Mouse (Mus musculus): ENCODE data around the gene Ccdc63. TPM values are rescaled to one million over a fixed set of nuclear protein-coding genes. Genes with fewer than 3 reads are reported as not detected.

The Ccdc63 gene
- polyA plus RNA-seq, 1 experiment from 2014 or later, result not detected

- no peaks in the 10 kb centered on the region for H3K4me1 ChIP-seq (replicated peaks; ENCODE audit: control insufficient read depth, insufficient read depth, low read length)
- no peaks in the 10 kb centered on the region for H3K27me3 ChIP-seq (ENCODE audit: control insufficient read depth, insufficient read depth, low read length)
- 80% methylated on average over 6 of the region's 6 CpGs for WGBS
- no peak overlapping the region for H3K4me2 ChIP-seq (ENCODE audit: low read depth, low read length, severe bottlenecking)
- ATAC-seq (replicated peaks; ENCODE audit: low FRiP score), result no peak
- no peak for DNase-seq (ENCODE audit: low spot score)
- no peak overlapping the region for H3K27ac ChIP-seq (ENCODE audit: low read depth, low read length)
- H3K4me3 ChIP-seq (ENCODE audit: low read depth, low read length), result no peak overlapping the region
- no peaks in the 10 kb centered on the region for H3K36me3 ChIP-seq (ENCODE audit: control insufficient read depth, insufficient read depth, low read length)
- H3K9me3 ChIP-seq (ENCODE audit: control insufficient read depth, low read length), result no peaks in the 10 kb centered on the region
- no peak overlapping the region for H3K9ac ChIP-seq (ENCODE audit: low read length)
Measured at GRCm38 (mm10) chr5:122116243-122116642, 24.4 kb downstream of the Ccdc63 start.

- whole genome bisulfite sequencing, result 96% methylated on average over 9 of the region's 9 CpGs
- Histone ChIP-seq H3K27me3 (ENCODE audit: control insufficient read depth, insufficient read depth, low read length) (no peaks in the 10 kb centered on the region), H3K4me1 (replicated peaks; ENCODE audit: control insufficient read depth, insufficient read depth, low read length) (no peaks in the 10 kb centered on the region), H3K4me2 (ENCODE audit: low read depth, low read length, severe bottlenecking) (no peak overlapping the region), H3K9me3 (ENCODE audit: control insufficient read depth, low read length) (no peaks in the 10 kb centered on the region), H3K27ac (ENCODE audit: low read depth, low read length) (no peak overlapping the region), H3K4me3 (ENCODE audit: low read depth, low read length) (no peak overlapping the region), H3K36me3 (ENCODE audit: control insufficient read depth, insufficient read depth, low read length) (no peaks in the 10 kb centered on the region), H3K9ac (ENCODE audit: low read length) (no peak overlapping the region)
- no peak for ATAC-seq (replicated peaks; ENCODE audit: low FRiP score)
- DNase-seq (ENCODE audit: low spot score), result no peak
Measured at GRCm38 (mm10) chr5:122115266-122115763, 25.3 kb downstream of the Ccdc63 start.

GRCm38 (mm10) chr5:122114176-122114575 lies 26.4 kb downstream of the Ccdc63 start:
- WGBS, result 7% methylated on average over 2 of the region's 2 CpGs
- H3K4me3 ChIP-seq (ENCODE audit: low read depth, low read length), result no peak overlapping the region
- H3K27ac ChIP-seq (ENCODE audit: low read depth, low read length), result no peak overlapping the region
- no peak overlapping the region for H3K4me2 ChIP-seq (ENCODE audit: low read depth, low read length, severe bottlenecking)
- ATAC-seq (replicated peaks; ENCODE audit: low FRiP score), result no peak; the same call in 1 of the 2 replicates
- H3K27me3 ChIP-seq (ENCODE audit: control insufficient read depth, insufficient read depth, low read length), result no peaks in the 10 kb centered on the region
- H3K36me3 ChIP-seq (ENCODE audit: control insufficient read depth, insufficient read depth, low read length), result no peaks in the 10 kb centered on the region
- H3K9ac ChIP-seq (ENCODE audit: low read length), result no peak overlapping the region
- H3K4me1 ChIP-seq (replicated peaks; ENCODE audit: control insufficient read depth, insufficient read depth, low read length), result no peaks in the 10 kb centered on the region; the same call in 1 of the 2 replicates
- H3K9me3 ChIP-seq (ENCODE audit: control insufficient read depth, low read length), result no peaks in the 10 kb centered on the region
- DNase-seq (ENCODE audit: low spot score), result peak; percentile 81

- Histone ChIP-seq H3K27ac (ENCODE audit: low read depth, low read length) (no peak overlapping the region), H3K27me3 (ENCODE audit: control insufficient read depth, insufficient read depth, low read length) (no peaks in the 10 kb centered on the region), H3K4me1 (replicated peaks; ENCODE audit: control insufficient read depth, insufficient read depth, low read length) (no peaks in the 10 kb centered on the region; the same call in 1 of the 2 replicates), H3K36me3 (ENCODE audit: control insufficient read depth, insufficient read depth, low read length) (no peaks in the 10 kb centered on the region), H3K4me2 (ENCODE audit: low read depth, low read length, severe bottlenecking) (no peak overlapping the region), H3K9ac (ENCODE audit: low read length) (no peak overlapping the region), H3K9me3 (ENCODE audit: control insufficient read depth, low read length) (no peaks in the 10 kb centered on the region), H3K4me3 (ENCODE audit: low read depth, low read length) (no peak overlapping the region)
- DNase-seq (ENCODE audit: low spot score), result no peak
- 79% methylated on average over 7 of the region's 7 CpGs for WGBS
- no peak for ATAC-seq (replicated peaks; ENCODE audit: low FRiP score)
Measured at GRCm38 (mm10) chr5:122113450-122113849, 27.2 kb downstream of the Ccdc63 start.

- Histone ChIP-seq H3K4me3 (ENCODE audit: low read depth, low read length) (no peak overlapping the region), H3K9ac (ENCODE audit: low read length) (no peak overlapping the region), H3K4me2 (ENCODE audit: low read depth, low read length, severe bottlenecking) (no peak overlapping the region), H3K27ac (ENCODE audit: low read depth, low read length) (no peak overlapping the region), H3K36me3 (ENCODE audit: control insufficient read depth, insufficient read depth, low read length) (no peaks in the 10 kb centered on the region), H3K4me1 (replicated peaks; ENCODE audit: control insufficient read depth, insufficient read depth, low read length) (no peaks in the 10 kb centered on the region; the same call in 1 of the 2 replicates), H3K9me3 (ENCODE audit: control insufficient read depth, low read length) (no peaks in the 10 kb centered on the region), H3K27me3 (ENCODE audit: control insufficient read depth, insufficient read depth, low read length) (no peaks in the 10 kb centered on the region)
- ATAC-seq (replicated peaks; ENCODE audit: low FRiP score) (no peak), DNase-seq (ENCODE audit: low spot score) (peak; percentile 44)
- 62% methylated on average over 4 of the region's 4 CpGs for WGBS
Measured at GRCm38 (mm10) chr5:122111933-122112248, 28.7 kb downstream of the Ccdc63 start.

GRCm38 (mm10) chr5:122111091-122111932 lies 29.3 kb downstream of the Ccdc63 start:
- Histone ChIP-seq H3K9me3 (ENCODE audit: control insufficient read depth, low read length) (no peaks in the 10 kb centered on the region), H3K27ac (ENCODE audit: low read depth, low read length) (no peak overlapping the region), H3K4me2 (ENCODE audit: low read depth, low read length, severe bottlenecking) (no peak overlapping the region), H3K9ac (ENCODE audit: low read length) (no peak overlapping the region), H3K27me3 (ENCODE audit: control insufficient read depth, insufficient read depth, low read length) (no peaks in the 10 kb centered on the region), H3K36me3 (ENCODE audit: control insufficient read depth, insufficient read depth, low read length) (no peaks in the 10 kb centered on the region), H3K4me3 (ENCODE audit: low read depth, low read length) (no peak overlapping the region), H3K4me1 (replicated peaks; ENCODE audit: control insufficient read depth, insufficient read depth, low read length) (no peaks in the 10 kb centered on the region; the same call in 1 of the 2 replicates)
- 70% methylated on average over 26 of the region's 26 CpGs for WGBS
- ATAC-seq (replicated peaks; ENCODE audit: low FRiP score), result no peak
- peak; percentile 41 for DNase-seq (ENCODE audit: low spot score)

- WGBS, result 92% methylated on average over 13 of the region's 13 CpGs
- no peak for ATAC-seq (replicated peaks; ENCODE audit: low FRiP score)
- no peak overlapping the region for H3K4me3 ChIP-seq (ENCODE audit: low read depth, low read length)
- H3K9ac ChIP-seq (ENCODE audit: low read length), result no peak overlapping the region
- no peak overlapping the region for H3K27ac ChIP-seq (ENCODE audit: low read depth, low read length)
- DNase-seq (ENCODE audit: low spot score), result peak; percentile 8
- H3K4me2 ChIP-seq (ENCODE audit: low read depth, low read length, severe bottlenecking), result no peak overlapping the region
- H3K36me3 ChIP-seq (ENCODE audit: control insufficient read depth, insufficient read depth, low read length), result no peaks in the 10 kb centered on the region
- H3K27me3 ChIP-seq (ENCODE audit: control insufficient read depth, insufficient read depth, low read length), result no peaks in the 10 kb centered on the region
- no peaks in the 10 kb centered on the region for H3K9me3 ChIP-seq (ENCODE audit: control insufficient read depth, low read length)
- no peaks in the 10 kb centered on the region; the same call in 1 of the 2 replicates for H3K4me1 ChIP-seq (replicated peaks; ENCODE audit: control insufficient read depth, insufficient read depth, low read length)
Measured at GRCm38 (mm10) chr5:122110625-122111024, 30.0 kb downstream of the Ccdc63 start.

GRCm38 (mm10) chr5:122109325-122110060 lies 31.1 kb downstream of the Ccdc63 start:
- H3K27me3 ChIP-seq (ENCODE audit: control insufficient read depth, insufficient read depth, low read length), result no peaks in the 10 kb centered on the region
- 59% methylated on average over 16 of the region's 16 CpGs for WGBS
- no peak overlapping the region for H3K9ac ChIP-seq (ENCODE audit: low read length)
- DNase-seq (ENCODE audit: low spot score) (peak; percentile 36), ATAC-seq (replicated peaks; ENCODE audit: low FRiP score) (no peak)
- H3K4me1 ChIP-seq (replicated peaks; ENCODE audit: control insufficient read depth, insufficient read depth, low read length), result no peaks in the 10 kb centered on the region; the same call in 1 of the 2 replicates
- H3K36me3 ChIP-seq (ENCODE audit: control insufficient read depth, insufficient read depth, low read length), result no peaks in the 10 kb centered on the region
- H3K4me2 ChIP-seq (ENCODE audit: low read depth, low read length, severe bottlenecking), result no peak overlapping the region
- H3K4me3 ChIP-seq (ENCODE audit: low read depth, low read length), result no peak overlapping the region
- H3K9me3 ChIP-seq (ENCODE audit: control insufficient read depth, low read length), result no peaks in the 10 kb centered on the region
- H3K27ac ChIP-seq (ENCODE audit: low read depth, low read length), result no peak overlapping the region

All from forebrain, embryonic 11.5 days (tissue).